Mouse (Mus musculus) olfactory bulb, adult 2 months (tissue): ENCODE measurements around the gene Tcl1b4.
"Not testable (repeated sequence)": the region's sequence is repeated elsewhere in the genome, so short reads cannot be mapped to it uniquely, and the experiment has no call there.

Source experiments
- CTCF ChIP-seq: fragments of 200-500 bp; IDR thresholded peaks from 2 replicates; pipeline ENCODE4 v1.5.1; 2012; ENCODE audit warnings: low read depth, mild to moderate bottlenecking, low read length, moderate library complexity; ENCODE audit not compliant: insufficient read depth
- POLR2A ChIP-seq: fragments of 200-500 bp; IDR thresholded peaks from 2 replicates; pipeline ENCODE4 v1.6.1; 2012; ENCODE audit warnings: mild to moderate bottlenecking, low read depth, low read length, moderate library complexity; ENCODE audit not compliant: insufficient read depth

GRCm38 (mm10) chr12:105181040-105181644 lies 20.6 kb upstream of the Tcl1b4 start:
- TF ChIP-seq POLR2A, CTCF: not testable (repeated sequence)
